Mouse (Mus musculus): ENCODE data around the gene Lamc2.

Gene Lamc2

DNA sequence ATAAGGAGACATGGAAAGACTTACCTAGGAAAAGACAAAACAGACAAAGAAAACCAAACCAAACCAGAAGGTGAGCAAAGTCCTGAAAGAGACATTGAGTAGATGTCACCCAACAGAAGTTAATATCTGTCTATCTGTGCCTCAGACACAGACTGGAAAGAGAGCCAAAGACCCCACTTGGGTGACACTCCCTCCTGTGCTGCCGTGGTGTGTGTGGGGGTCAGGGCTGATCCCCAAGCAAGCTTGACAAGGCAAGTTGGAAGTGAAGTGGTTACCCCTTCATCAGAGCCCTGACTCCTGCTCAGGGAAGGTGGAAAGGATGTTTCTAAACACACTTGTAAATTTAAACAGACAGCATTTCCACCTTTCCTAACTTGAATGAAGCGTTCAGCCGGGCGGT is 6.1 kb upstream of the Lamc2 start:
- CTCF ChIA-PET, result no interaction called here
- POLR2A ChIA-PET, result interaction anchor here in 2 of 4 experiments (0.6 to 1.3 kb wide), 4 partner anchors 9 to 377 kb away, joined by 3 to 10 read pairs (median 3); no protein-coding TSS in a partner anchor

DNA sequence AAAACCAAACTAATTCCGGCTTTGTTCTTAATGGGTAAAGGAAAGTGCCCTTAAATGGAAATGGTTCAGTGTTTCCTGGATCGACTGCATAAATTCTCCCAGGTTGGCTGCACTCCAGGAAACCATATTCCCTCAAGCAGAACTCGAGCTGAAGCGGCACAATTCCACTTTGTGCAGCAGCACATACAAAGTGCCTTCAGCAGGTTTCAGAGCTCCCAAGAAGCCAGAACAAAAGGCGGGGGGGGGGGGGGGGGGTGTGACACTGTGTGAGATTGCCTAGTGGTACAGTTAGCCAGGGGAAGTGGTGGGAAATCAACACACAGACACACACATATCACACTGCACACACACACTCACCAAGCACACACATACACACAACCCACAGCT is 5.7 kb upstream of the Lamc2 start:
- CTCF ChIA-PET, result interaction anchor here in 1 of 4 experiments (0.6 kb wide), 1 partner anchor 28 kb away, joined by 4 read pairs; no protein-coding TSS in a partner anchor
- POLR2A ChIA-PET, result interaction anchor here (0.6 to 2.1 kb wide), 8 partner anchors 9 to 557 kb away, joined by 3 to 11 read pairs (median 4); no protein-coding TSS in a partner anchor

GRCm38 (mm10) chr1:153191237-153191942 is 5.1 kb upstream of the Lamc2 start:
- POLR2A ChIA-PET, result interaction anchor here (0.6 to 2.1 kb wide), 21 partner anchors 9 to 557 kb away, joined by 3 to 11 read pairs (median 3); partner anchors contain the start of gene Shcbp1l (in 1 of the 4)
- CTCF ChIA-PET, result interaction anchor here in 3 of 4 experiments (0.6 kb wide), 3 partner anchors 29 to 540 kb away, joined by 4 to 7 read pairs (median 5); no protein-coding TSS in a partner anchor

GRCm38 (mm10) chr1:153188081-153188480 is 1.8 kb upstream of the Lamc2 start:
- ChIA-PET CTCF (no interaction called here), POLR2A (interaction anchor here in 2 of 4 experiments (0.6 to 1.7 kb wide), 6 partner anchors 12 to 145 kb away, joined by 3 to 4 read pairs (median 3); partner anchors contain the start of gene Lamc1 (in 1 of the 2))

DNA sequence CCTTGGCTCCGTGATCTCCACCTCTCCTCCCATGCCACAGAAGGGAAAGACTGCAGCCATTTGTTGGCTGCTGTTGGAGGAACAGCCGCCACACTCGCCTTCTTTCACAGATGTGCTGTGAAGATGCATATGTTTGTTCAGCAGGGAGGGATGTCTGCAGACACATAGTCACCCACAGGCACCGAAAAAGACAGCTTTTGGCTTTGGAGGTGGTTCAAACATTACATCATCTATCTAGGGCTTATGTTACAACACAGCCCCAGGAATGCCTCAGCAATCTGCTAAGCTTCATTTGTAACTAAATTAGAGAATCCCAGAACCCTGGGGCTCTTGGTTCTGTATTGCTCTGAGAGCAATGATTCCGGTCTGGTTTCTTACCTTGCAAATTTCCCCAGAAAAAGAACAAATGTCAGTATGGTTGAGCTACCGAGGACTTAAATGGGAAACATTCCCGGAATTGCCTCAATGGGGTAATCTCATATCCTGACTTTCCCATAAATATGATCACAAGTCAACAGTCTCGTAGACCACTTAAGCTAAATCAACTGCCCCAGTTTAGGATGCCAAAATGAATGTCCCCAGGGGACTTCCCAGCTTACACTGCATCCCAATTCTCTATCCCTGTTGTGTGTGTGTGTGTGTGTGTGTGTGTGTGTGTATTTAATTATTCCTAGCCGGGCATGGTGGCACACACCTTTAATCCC is 5.5 kb downstream of the Lamc2 start:
- POLR2A ChIA-PET, result interaction anchor here (0.6 to 2.2 kb wide), 21 partner anchors 8 to 206 kb away, joined by 3 to 11 read pairs (median 3); partner anchors contain the start of gene Lamc1 (in 1 of the 4)
- CTCF ChIA-PET, result no interaction called here

DNA sequence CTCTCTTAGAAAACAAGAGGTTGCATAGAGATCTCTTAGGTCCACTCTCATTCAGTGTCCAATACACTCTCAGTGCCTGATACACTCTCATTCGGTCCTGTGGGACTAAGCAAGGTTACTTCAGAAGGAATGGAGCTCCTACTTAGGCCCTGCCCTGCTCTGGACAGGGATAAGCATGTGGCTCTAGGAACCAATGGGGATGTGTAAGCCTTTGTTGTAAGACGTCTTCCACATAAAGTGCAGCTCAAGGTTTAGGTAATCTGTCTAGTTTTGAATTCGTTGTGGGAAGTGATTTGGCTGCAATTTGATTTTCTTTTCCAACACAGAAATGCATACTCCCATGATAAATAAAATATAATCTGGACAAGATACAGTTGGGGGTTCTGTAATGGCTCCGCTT is 6.1 kb downstream of the Lamc2 start:
- CTCF ChIA-PET, result no interaction called here
- POLR2A ChIA-PET, result interaction anchor here in 2 of 4 experiments (0.6 to 2.2 kb wide), 17 partner anchors 11 to 307 kb away, joined by 3 to 11 read pairs (median 3); partner anchors contain the start of gene Dhx9 (in 1 of the 2)

- CTCF ChIA-PET, result interaction anchor here in 2 of 4 experiments (0.6 to 1.6 kb wide), 2 partner anchors 26 to 73 kb away, joined by 3 to 4 read pairs; no protein-coding TSS in a partner anchor
- POLR2A ChIA-PET, result interaction anchor here in 3 of 4 experiments (0.6 to 3.9 kb wide), 6 partner anchors 11 to 50 kb away, joined by 3 to 20 read pairs (median 4); partner anchors contain the start of gene Lamc2 (in 1 of the 3)
Observed at GRCm38 (mm10) chr1:153174801-153175200, 11.4 kb downstream of the Lamc2 start.

DNA sequence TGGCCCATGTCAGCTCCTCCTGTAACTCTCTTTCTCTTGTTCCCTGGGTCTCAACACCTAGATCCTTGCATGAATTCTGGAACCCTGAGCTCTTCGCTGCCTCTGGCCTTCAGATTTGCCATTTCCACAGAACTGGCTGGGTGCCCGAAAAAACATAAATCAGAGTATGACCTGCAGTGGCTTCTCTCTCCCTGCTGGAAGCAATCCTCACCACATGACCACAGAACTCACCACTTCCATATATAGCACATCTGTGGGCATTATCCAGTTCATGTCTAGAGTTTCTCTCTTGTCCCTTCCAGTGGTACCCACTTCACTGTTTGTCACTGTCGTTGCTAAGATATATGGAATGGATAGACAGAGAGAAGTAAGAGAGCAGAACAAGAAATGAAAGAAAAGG is 13.0 kb downstream of the Lamc2 start:
- CTCF ChIA-PET, result no interaction called here
- POLR2A ChIA-PET, result interaction anchor here in 2 of 4 experiments (0.9 to 3.9 kb wide), 12 partner anchors 8 to 77 kb away, joined by 3 to 20 read pairs (median 4); partner anchors contain the start of gene Lamc2 (in 2 of the 2)

GRCm38 (mm10) chr1:153172291-153172731 is 13.9 kb downstream of the Lamc2 start:
- ChIA-PET POLR2A (interaction anchor here in 2 of 4 experiments (0.7 to 3.9 kb wide), 17 partner anchors 9 to 402 kb away, joined by 3 to 20 read pairs (median 4); partner anchors contain the start of gene Lamc2 (in 2 of the 2)), CTCF (interaction anchor here in 1 of 4 experiments (0.5 to 0.6 kb wide), 2 partner anchors 91 to 405 kb away, joined by 3 to 8 read pairs; no protein-coding TSS in a partner anchor)

DNA sequence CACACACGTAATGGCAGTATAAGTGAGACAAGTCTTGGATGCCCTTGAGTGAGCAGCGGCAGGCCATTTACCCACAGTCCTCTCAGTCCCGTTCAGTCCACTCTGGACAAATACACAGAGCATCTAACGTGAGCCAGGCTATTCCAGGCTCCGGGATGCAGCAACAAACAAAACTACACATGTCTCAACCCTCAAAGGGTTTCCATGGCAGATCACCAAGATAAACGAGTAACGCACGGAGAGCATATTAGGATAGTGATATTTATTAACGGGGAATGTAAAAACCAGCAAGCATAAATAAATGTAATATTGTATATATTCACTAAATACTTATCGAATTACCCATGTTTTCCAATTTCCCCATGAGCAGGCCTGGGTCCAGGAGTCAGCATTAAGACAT is 15.2 kb downstream of the Lamc2 start:
- CTCF ChIA-PET, result no interaction called here
- POLR2A ChIA-PET, result no interaction called here

- POLR2A ChIA-PET, result interaction anchor here in 1 of 4 experiments (1.2 to 1.6 kb wide), 2 partner anchors 28 to 38 kb away, joined by 4 to 5 read pairs; no protein-coding TSS in a partner anchor
Observed at GRCm38 (mm10) chr1:153168293-153168692, 18.0 kb downstream of the Lamc2 start.

DNA sequence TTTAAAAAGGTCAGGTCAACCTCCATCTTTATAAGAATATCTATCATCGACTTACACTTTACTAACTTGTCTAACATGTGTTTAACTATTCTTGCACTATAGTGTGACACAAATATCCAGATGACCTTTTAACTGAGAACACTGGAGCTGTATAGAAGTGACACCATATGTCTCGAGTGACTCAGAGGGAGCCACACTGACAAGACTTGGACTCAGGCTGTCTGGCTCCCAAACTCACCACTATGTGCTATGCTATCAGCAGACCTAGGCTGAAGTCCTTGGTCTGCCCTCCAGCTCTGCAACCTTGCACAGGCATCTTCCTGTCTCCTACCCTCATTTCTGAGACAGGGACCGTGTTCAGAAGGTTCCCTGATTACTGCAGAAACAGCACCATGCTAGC is 22.4 kb downstream of the Lamc2 start:
- CTCF ChIA-PET, result interaction anchor here in 1 of 4 experiments (0.7 kb wide), 2 partner anchors 330 to 583 kb away, joined by 3 to 7 read pairs; no protein-coding TSS in a partner anchor
- POLR2A ChIA-PET, result interaction anchor here in 1 of 4 experiments (0.7 to 1.6 kb wide), 4 partner anchors 9 to 30 kb away, joined by 3 to 4 read pairs (median 3); no protein-coding TSS in a partner anchor

More at GRCm38 (mm10) chr1:153168293-153168692, 18.0 kb downstream of the Lamc2 start:
- CTCF ChIA-PET, result interaction anchor here in 1 of 4 experiments (0.8 to 0.9 kb wide), 2 partner anchors 67 to 147 kb away, joined by 3 read pairs; no protein-coding TSS in a partner anchor

DNA sequence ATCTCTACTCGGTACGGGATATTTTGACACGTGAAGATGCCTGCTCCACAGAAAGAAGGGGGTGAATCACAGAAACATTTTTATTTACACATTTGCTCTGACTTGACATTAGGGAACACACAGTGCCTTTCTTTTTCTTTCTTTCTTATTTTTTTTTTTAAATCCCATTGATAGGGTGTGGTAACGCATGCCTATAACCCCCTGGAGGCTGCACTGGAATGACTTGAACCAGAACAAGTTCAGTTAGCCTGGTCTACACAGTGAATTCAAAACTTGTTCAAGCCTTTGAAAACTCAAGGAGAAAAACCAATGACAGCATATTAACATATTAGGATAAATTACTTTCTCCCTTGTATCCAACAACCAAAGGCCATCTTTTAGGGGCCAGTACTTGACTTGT is 27.1 kb downstream of the Lamc2 start:
- ChIA-PET CTCF (no interaction called here), POLR2A (no interaction called here)

- ChIA-PET POLR2A (interaction anchor here in 2 of 4 experiments (0.6 to 1.4 kb wide), 3 partner anchors 12 to 48 kb away, joined by 3 to 4 read pairs (median 3); no protein-coding TSS in a partner anchor), CTCF (interaction anchor here in 1 of 4 experiments (0.5 kb wide), 1 partner anchor 122 kb away, joined by 3 read pairs; no protein-coding TSS in a partner anchor)
Observed at GRCm38 (mm10) chr1:153157021-153157623, 29.1 kb downstream of the Lamc2 start.

GRCm38 (mm10) chr1:153155364-153155763 is 30.9 kb downstream of the Lamc2 start:
- ChIA-PET POLR2A (no interaction called here), CTCF (interaction anchor here in 2 of 4 experiments (0.5 to 0.6 kb wide), 2 partner anchors 81 to 403 kb away, joined by 4 read pairs; no protein-coding TSS in a partner anchor)

- POLR2A ChIA-PET, result interaction anchor here (0.6 to 2.1 kb wide), 16 partner anchors 9 to 524 kb away, joined by 3 to 7 read pairs (median 4); no protein-coding TSS in a partner anchor
- CTCF ChIA-PET, result interaction anchor here in 2 of 4 experiments (0.6 to 1.0 kb wide), 3 partner anchors 11 to 52 kb away, joined by 3 to 7 read pairs (median 4); no protein-coding TSS in a partner anchor
Observed at GRCm38 (mm10) chr1:153153619-153154137, 32.6 kb downstream of the Lamc2 start.

- POLR2A ChIA-PET, result interaction anchor here in 1 of 4 experiments (1.7 to 2.1 kb wide), 3 partner anchors 16 to 261 kb away, joined by 4 to 6 read pairs (median 4); no protein-coding TSS in a partner anchor
- CTCF ChIA-PET, result no interaction called here
Observed at GRCm38 (mm10) chr1:153152594-153152993, 33.7 kb downstream of the Lamc2 start.

Data from embryonic stem cell, embryonic (primary cell).